Mouse (Mus musculus): ENCODE data around the gene Slc36a3.

GRCm38 (mm10) chr11:55085396-55085795, 66.1 kb downstream of the Slc36a3 start:
- TF ChIP-seq CTCF (IDR thresholded peaks at IDR 0.05; ENCODE audit: low read depth) (no peak), EP300 (optimal IDR thresholded peaks at IDR 0.05) (no peak)
